Mouse (Mus musculus) forebrain, embryonic 12.5 days (tissue): ENCODE results near the gene Mms22l. TPM values are rescaled to one million over a fixed set of nuclear protein-coding genes. Genes with fewer than 3 reads are reported as not detected.

ENCODE experiments used
- ATAC-seq: fragments of 200-750 bp; cut with Nextera tagmentation; 2 replicates; pipeline ENCODE4 v1.8.0; 2017; ENCODE audit warnings: moderate TSS enrichment; ENCODE audit not compliant: low FRiP score
- H3K27ac ChIP-seq: fragments of 300-500 bp; sonication (generic); 2 replicates; pipeline ENCODE4 v1.5.1; 2016; ENCODE audit warnings: mild to moderate bottlenecking
- H3K27me3 ChIP-seq: fragments of 300-500 bp; sonication (generic); 2 replicates; pipeline ENCODE4 v1.6.1; 2016; ENCODE audit warnings: mild to moderate bottlenecking
- H3K36me3 ChIP-seq: fragments of 300-500 bp; sonication (generic); replicated peaks from 2 replicates; pipeline ENCODE4 v1.6.1; 2016; ENCODE audit warnings: mild to moderate bottlenecking
- H3K4me1 ChIP-seq: fragments of 300-500 bp; sonication (generic); 2 replicates; pipeline ENCODE4 v1.6.1; 2016
- H3K4me2 ChIP-seq: fragments of 300-500 bp; sonication (generic); 2 replicates; pipeline ENCODE4 v1.6.1; 2016; ENCODE audit warnings: mild to moderate bottlenecking, moderate library complexity
- H3K4me3 ChIP-seq: fragments of 300-500 bp; sonication (generic); replicated peaks from 2 replicates; pipeline ENCODE4 v1.5.1; 2016; ENCODE audit warnings: mild to moderate bottlenecking
- H3K9ac ChIP-seq: fragments of 300-500 bp; sonication (generic); 2 replicates; pipeline ENCODE4 v1.6.1; 2016; ENCODE audit warnings: mild to moderate bottlenecking
- H3K9me3 ChIP-seq: fragments of 300-500 bp; sonication (generic); 2 replicates; pipeline ENCODE4 v1.6.1; 2016
- whole genome bisulfite sequencing: fragments of 180-500 bp; shearing (Covaris S2); methylation state at CpG from one replicate; pipeline ENCODE4 v1.1.7; 2016; 5-methylcytosine and 5-hydroxymethylcytosine counted together
- polyA plus RNA-seq: library from polyadenylated mRNA; unstranded; fragments of >200 nt; fragmentation: Nextera tagmentation; extraction: Ambion mirVana; gene quantifications from 2 replicates; pipeline ENCODE4 v1.2.1, GENCODE M21; 2016

Gene Mms22l
- polyA plus RNA-seq, 1 experiment from 2014 or later: 47.9 TPM

DNA sequence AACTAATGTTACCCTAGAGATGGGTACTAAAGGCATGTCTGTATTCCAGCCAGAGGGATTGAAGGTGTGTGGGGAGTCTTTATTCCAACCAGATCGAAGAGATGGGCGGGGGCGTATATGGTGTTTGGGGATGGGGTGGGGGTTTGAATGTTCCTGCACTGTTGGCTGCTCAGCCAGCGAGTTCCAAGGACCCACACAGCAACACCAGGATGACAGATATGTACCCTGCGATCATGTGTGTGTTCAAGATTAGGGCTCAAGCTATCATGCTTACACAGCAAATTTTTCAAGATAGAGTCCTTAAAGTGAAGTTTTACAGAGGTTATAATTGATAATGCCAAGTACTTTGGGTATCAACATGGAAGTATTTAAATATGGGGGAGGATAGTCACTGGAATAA lies 81.3 kb downstream of the Mms22l start:
- no peak overlapping the region for H3K4me3 ChIP-seq
- H3K4me1 ChIP-seq: no peaks in the 10 kb centered on the region
- peaks cover 15% of the 10 kb centered on the region for H3K36me3 ChIP-seq
- H3K27ac ChIP-seq: no peak overlapping the region
- no peak overlapping the region for H3K4me2 ChIP-seq
- 96% methylated on average over 5 of the region's 5 CpGs for WGBS
- no peaks in the 10 kb centered on the region for H3K9me3 ChIP-seq
- H3K27me3 ChIP-seq: no peaks in the 10 kb centered on the region
- no peak for ATAC-seq
- H3K9ac ChIP-seq: no peak overlapping the region

DNA sequence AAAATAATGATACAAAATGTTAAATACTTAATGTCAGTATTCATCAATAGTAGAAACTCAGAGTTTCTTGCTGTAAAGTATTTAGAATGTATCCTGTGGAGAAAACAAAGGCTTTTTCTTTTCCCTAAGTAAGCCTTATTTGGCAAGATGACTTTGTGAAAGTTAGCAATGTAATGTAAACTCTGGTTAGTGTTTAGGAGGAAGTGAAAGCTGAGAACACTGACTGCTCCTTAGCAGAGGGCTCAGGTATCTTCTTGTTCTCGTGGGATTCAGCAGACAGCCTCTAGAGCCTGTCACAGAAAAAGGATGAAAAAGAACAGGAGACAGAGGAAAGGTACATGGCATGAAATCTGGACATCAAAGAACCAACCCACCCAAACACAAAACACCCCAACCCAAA lies 86.0 kb downstream of the Mms22l start:
- H3K36me3 ChIP-seq: peaks cover 12% of the 10 kb centered on the region
- no peak overlapping the region for H3K4me2 ChIP-seq
- WGBS: 68% methylated on average over 1 of the region's 1 CpGs
- H3K9me3 ChIP-seq: no peaks in the 10 kb centered on the region
- no peak overlapping the region for H3K9ac ChIP-seq
- no peaks in the 10 kb centered on the region for H3K27me3 ChIP-seq
- no peaks in the 10 kb centered on the region for H3K4me1 ChIP-seq
- no peak for ATAC-seq
- no peak overlapping the region for H3K4me3 ChIP-seq
- no peak overlapping the region for H3K27ac ChIP-seq

- H3K36me3 ChIP-seq: peaks cover 22% of the 10 kb centered on the region
- 30% methylated on average over 3 of the region's 3 CpGs for WGBS
Observed at GRCm38 (mm10) chr4:24583997-24584396, 87.7 kb downstream of the Mms22l start.

DNA sequence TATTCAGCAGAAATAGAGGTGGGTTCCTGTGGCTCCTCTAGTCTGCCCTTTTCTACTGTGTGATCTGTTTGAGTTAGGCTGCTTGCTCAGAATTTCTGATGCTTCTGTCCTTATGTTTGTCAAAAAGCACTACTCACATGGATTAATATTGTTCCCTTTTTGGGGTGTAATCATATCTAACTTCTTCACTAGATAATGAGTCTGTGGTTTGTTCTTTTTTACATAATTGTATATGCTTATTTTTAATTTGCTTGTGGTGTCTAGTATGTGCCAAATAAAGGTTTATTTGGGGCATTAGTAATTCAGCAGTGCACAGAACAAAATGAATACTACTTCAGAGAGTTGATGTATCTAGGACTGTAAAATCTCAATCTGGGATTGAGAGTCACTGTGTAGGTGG lies 98.6 kb downstream of the Mms22l start:
- Histone ChIP-seq H3K36me3 (peaks cover 14% of the 10 kb centered on the region; the same call in 1 of the 2 replicates), H3K27me3 (no peaks in the 10 kb centered on the region), H3K9me3 (no peaks in the 10 kb centered on the region), H3K4me2 (no peak overlapping the region), H3K9ac (no peak overlapping the region), H3K4me3 (no peak overlapping the region), H3K4me1 (no peaks in the 10 kb centered on the region), H3K27ac (no peak overlapping the region)
- ATAC-seq: no peak

More at GRCm38 (mm10) chr4:24583997-24584396, 87.7 kb downstream of the Mms22l start:
- Histone ChIP-seq H3K9me3 (no peaks in the 10 kb centered on the region), H3K9ac (no peak overlapping the region), H3K4me3 (no peak overlapping the region), H3K4me1 (no peaks in the 10 kb centered on the region), H3K27ac (no peak overlapping the region), H3K4me2 (no peak overlapping the region), H3K27me3 (no peaks in the 10 kb centered on the region)
- ATAC-seq: 0 out of 2 replicates have a peak, but pooled peaks have one; percentile 41

DNA sequence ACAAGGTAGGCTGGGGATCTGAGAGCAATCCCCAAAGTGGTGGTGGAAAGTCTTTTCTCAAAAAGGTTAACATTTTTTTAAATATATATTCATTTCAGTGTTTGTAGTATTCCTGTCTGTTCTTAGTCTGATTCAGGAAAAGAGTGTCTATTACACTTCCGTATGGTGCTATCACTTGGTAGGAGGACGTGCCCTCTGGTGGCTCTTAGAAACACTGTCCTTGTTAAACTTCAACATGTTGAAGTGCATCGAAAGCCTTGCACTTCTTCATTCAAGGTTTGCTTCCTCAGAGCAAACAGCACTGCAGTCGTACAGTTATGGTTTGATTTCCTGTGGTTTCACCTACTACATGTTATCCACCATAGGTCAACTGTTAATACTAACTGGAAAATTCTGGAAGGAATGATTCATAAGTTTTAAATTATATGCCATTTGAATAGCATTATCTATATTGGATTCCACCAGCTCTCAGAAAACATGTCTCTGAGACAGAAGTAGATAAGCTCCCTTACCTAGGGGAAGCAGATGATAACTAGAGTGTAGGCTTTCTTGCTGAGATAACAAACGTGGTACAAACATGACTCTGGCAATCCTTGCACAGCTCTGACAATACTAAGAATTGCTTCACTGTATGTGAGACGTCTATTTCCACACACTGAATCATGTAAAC lies 100.8 kb downstream of the Mms22l start:
- Histone ChIP-seq H3K27me3 (no peaks in the 10 kb centered on the region), H3K4me1 (no peaks in the 10 kb centered on the region), H3K4me3 (no peak overlapping the region), H3K9ac (no peak overlapping the region), H3K4me2 (no peak overlapping the region), H3K27ac (no peak overlapping the region), H3K36me3 (peaks cover 31% of the 10 kb centered on the region), H3K9me3 (no peaks in the 10 kb centered on the region)
- WGBS: 91% methylated on average over 6 of the region's 6 CpGs
- ATAC-seq: no peak

- no peak overlapping the region for H3K27ac ChIP-seq
- no peak overlapping the region for H3K4me3 ChIP-seq
- ATAC-seq: no peak
- H3K9me3 ChIP-seq: no peaks in the 10 kb centered on the region
- no peaks in the 10 kb centered on the region for H3K27me3 ChIP-seq
- H3K9ac ChIP-seq: no peak overlapping the region
- H3K36me3 ChIP-seq: peaks cover 45% of the 10 kb centered on the region
- WGBS: 79% methylated on average over 1 of the region's 1 CpGs
- no peak overlapping the region for H3K4me2 ChIP-seq
- H3K4me1 ChIP-seq: no peaks in the 10 kb centered on the region
Observed at GRCm38 (mm10) chr4:24598637-24599036, 102.4 kb downstream of the Mms22l start.

- ATAC-seq: no peak
- 91% methylated on average over 6 of the region's 6 CpGs for whole genome bisulfite sequencing
- Histone ChIP-seq H3K9me3 (no peaks in the 10 kb centered on the region), H3K9ac (no peak overlapping the region), H3K4me2 (no peak overlapping the region), H3K27ac (no peak overlapping the region), H3K4me1 (no peaks in the 10 kb centered on the region), H3K4me3 (no peak overlapping the region), H3K36me3 (peaks cover 66% of the 10 kb centered on the region), H3K27me3 (no peaks in the 10 kb centered on the region)
Observed at GRCm38 (mm10) chr4:24601711-24602110, 105.5 kb downstream of the Mms22l start.

- H3K27me3 ChIP-seq: no peaks in the 10 kb centered on the region
- no peaks in the 10 kb centered on the region for H3K4me1 ChIP-seq
- no peak overlapping the region for H3K4me2 ChIP-seq
- H3K9ac ChIP-seq: no peak overlapping the region
- H3K27ac ChIP-seq: no peak overlapping the region
- peaks cover 17% of the 10 kb centered on the region for H3K36me3 ChIP-seq
- WGBS: 91% methylated on average over 3 of the region's 3 CpGs
- no peaks in the 10 kb centered on the region for H3K9me3 ChIP-seq
- H3K4me3 ChIP-seq: no peak overlapping the region
- ATAC-seq: no peak
Observed at GRCm38 (mm10) chr4:24609085-24609484, 112.8 kb downstream of the Mms22l start.

GRCm38 (mm10) chr4:24609564-24609963 lies 113.3 kb downstream of the Mms22l start:
- Histone ChIP-seq H3K27me3 (no peaks in the 10 kb centered on the region), H3K9ac (no peak overlapping the region), H3K4me1 (no peaks in the 10 kb centered on the region), H3K4me3 (no peak overlapping the region), H3K36me3 (peaks cover 15% of the 10 kb centered on the region), H3K4me2 (no peak overlapping the region), H3K9me3 (no peaks in the 10 kb centered on the region), H3K27ac (no peak overlapping the region)
- 93% methylated on average over 2 of the region's 2 CpGs for WGBS
- no peak for ATAC-seq

DNA sequence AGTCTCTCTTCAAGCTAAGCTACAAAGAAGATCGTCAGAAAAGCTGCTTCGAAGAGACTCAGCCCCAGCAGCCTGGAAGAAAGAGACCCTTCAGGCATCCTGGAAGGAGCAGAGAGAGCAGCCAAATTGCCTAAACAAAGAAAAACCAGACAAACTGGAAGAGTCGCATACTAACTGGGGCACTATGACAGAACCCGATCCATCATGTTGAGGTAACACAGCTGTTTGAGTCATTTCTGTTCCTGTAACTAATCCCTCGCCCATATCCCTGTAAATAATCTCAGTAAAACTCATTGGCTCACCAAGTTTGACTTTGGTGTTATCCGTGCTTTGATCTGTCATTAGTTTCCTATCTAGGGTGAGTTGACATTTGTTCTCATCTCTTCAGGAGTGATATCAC lies 123.8 kb downstream of the Mms22l start:
- Histone ChIP-seq H3K4me3 (no peak overlapping the region), H3K4me2 (no peak overlapping the region), H3K4me1 (no peaks in the 10 kb centered on the region), H3K9me3 (no peaks in the 10 kb centered on the region), H3K9ac (no peak overlapping the region), H3K27me3 (no peaks in the 10 kb centered on the region), H3K27ac (no peak overlapping the region), H3K36me3 (no peaks in the 10 kb centered on the region)
- whole genome bisulfite sequencing: 93% methylated on average over 6 of the region's 6 CpGs
- no peak for ATAC-seq

GRCm38 (mm10) chr4:24620440-24620839 lies 124.2 kb downstream of the Mms22l start:
- Histone ChIP-seq H3K27ac (no peak overlapping the region), H3K4me2 (no peak overlapping the region), H3K9me3 (no peaks in the 10 kb centered on the region), H3K36me3 (no peaks in the 10 kb centered on the region), H3K4me3 (no peak overlapping the region), H3K27me3 (no peaks in the 10 kb centered on the region), H3K4me1 (no peaks in the 10 kb centered on the region), H3K9ac (no peak overlapping the region)
- WGBS: 89% methylated on average over 5 of the region's 5 CpGs
- no peak for ATAC-seq

GRCm38 (mm10) chr4:24621422-24622187 lies 125.4 kb downstream of the Mms22l start:
- no peak overlapping the region for H3K9ac ChIP-seq
- no peak overlapping the region for H3K27ac ChIP-seq
- H3K27me3 ChIP-seq: no peaks in the 10 kb centered on the region
- H3K9me3 ChIP-seq: no peaks in the 10 kb centered on the region
- WGBS: 79% methylated on average over 9 of the region's 9 CpGs
- ATAC-seq: no peak
- no peak overlapping the region for H3K4me2 ChIP-seq
- no peaks in the 10 kb centered on the region for H3K36me3 ChIP-seq
- H3K4me1 ChIP-seq: no peaks in the 10 kb centered on the region
- H3K4me3 ChIP-seq: no peak overlapping the region
